Mouse (Mus musculus) neural tube, embryonic 15.5 days (tissue): ENCODE data around the gene Cipc. TPM values are rescaled to one million over a fixed set of nuclear protein-coding genes. Genes with fewer than 3 reads are reported as not detected.

ENCODE experiments used
- ATAC-seq: fragments of 200-750 bp; cut with Nextera tagmentation; 2 replicates; pipeline ENCODE4 v1.8.0; 2017; ENCODE audit warnings: mild to moderate bottlenecking, moderate TSS enrichment, moderate library complexity; ENCODE audit not compliant: low FRiP score
- H3K27ac ChIP-seq: fragments of 300-500 bp; sonication (generic); replicated peaks from 2 replicates; pipeline ENCODE4 v1.5.1; 2015; ENCODE audit warnings: mild to moderate bottlenecking, inconsistent platforms
- H3K27me3 ChIP-seq: fragments of 300-500 bp; sonication (generic); replicated peaks from 2 replicates; pipeline ENCODE4 v1.6.1; 2015; ENCODE audit warnings: inconsistent platforms
- H3K36me3 ChIP-seq: fragments of 300-500 bp; sonication (generic); 2 replicates; pipeline ENCODE4 v1.6.1; 2015; ENCODE audit warnings: inconsistent platforms
- H3K4me1 ChIP-seq: fragments of 300-500 bp; sonication (generic); 2 replicates; pipeline ENCODE4 v1.6.1; 2015; ENCODE audit warnings: inconsistent platforms
- H3K4me2 ChIP-seq: fragments of 300-500 bp; sonication (generic); 2 replicates; pipeline ENCODE4 v1.6.1; 2015; ENCODE audit warnings: inconsistent platforms, mild to moderate bottlenecking, moderate library complexity
- H3K4me3 ChIP-seq: fragments of 300-500 bp; sonication (generic); replicated peaks from 2 replicates; pipeline ENCODE4 v1.5.1; 2015; ENCODE audit warnings: mild to moderate bottlenecking, inconsistent platforms
- H3K9ac ChIP-seq: fragments of 300-500 bp; sonication (generic); replicated peaks from 2 replicates; pipeline ENCODE4 v1.6.1; 2015; ENCODE audit warnings: mild to moderate bottlenecking, inconsistent platforms
- H3K9me3 ChIP-seq: fragments of 300-500 bp; sonication (generic); replicated peaks from 2 replicates; pipeline ENCODE4 v1.6.1; 2016; ENCODE audit warnings: inconsistent platforms
- WGBS: fragments of 180-500 bp; shearing (Covaris S2); methylation state at CpG from one replicate; pipeline ENCODE4 v1.1.7; 2015; ENCODE audit warnings: mixed read lengths; 5-methylcytosine and 5-hydroxymethylcytosine counted together
- polyA plus RNA-seq: library from polyadenylated mRNA; unstranded; fragments of >200 nt; fragmentation: Nextera tagmentation; extraction: Ambion mirVana; gene quantifications from 2 replicates; pipeline ENCODE4 v1.2.1, GENCODE M21; 2015

Gene Cipc
- polyA plus RNA-seq, 1 experiment from 2014 or later: 40.8 TPM

GRCm38 (mm10) chr12:87000151-87000839 is 53.5 kb downstream of the Cipc start:
- peaks cover 16% of the 10 kb centered on the region for H3K4me1 ChIP-seq
- WGBS: 63% methylated on average over 5 of the region's 5 CpGs
- H3K27ac ChIP-seq: no peak overlapping the region
- no peaks in the 10 kb centered on the region for H3K36me3 ChIP-seq
- no peak for ATAC-seq
- no peaks in the 10 kb centered on the region for H3K27me3 ChIP-seq
- H3K9ac ChIP-seq: no peak overlapping the region
- H3K9me3 ChIP-seq: no peaks in the 10 kb centered on the region
- H3K4me2 ChIP-seq: no peak overlapping the region
- H3K4me3 ChIP-seq: no peak overlapping the region

GRCm38 (mm10) chr12:87000840-87001176 is 54.0 kb downstream of the Cipc start:
- H3K9me3 ChIP-seq: no peaks in the 10 kb centered on the region
- WGBS: 30% methylated on average over 6 of the region's 6 CpGs
- no peak overlapping the region for H3K27ac ChIP-seq
- no peak overlapping the region for H3K9ac ChIP-seq
- peaks cover 16% of the 10 kb centered on the region for H3K4me1 ChIP-seq
- peak; percentile 40 for ATAC-seq
- no peak overlapping the region for H3K4me3 ChIP-seq
- H3K4me2 ChIP-seq: no peak overlapping the region
- no peaks in the 10 kb centered on the region for H3K36me3 ChIP-seq
- H3K27me3 ChIP-seq: no peaks in the 10 kb centered on the region

GRCm38 (mm10) chr12:87002209-87002608 is 55.4 kb downstream of the Cipc start:
- no peak overlapping the region for H3K4me2 ChIP-seq
- H3K9ac ChIP-seq: no peak overlapping the region
- ATAC-seq: no peak
- H3K9me3 ChIP-seq: no peaks in the 10 kb centered on the region
- no peaks in the 10 kb centered on the region for H3K27me3 ChIP-seq
- no peak overlapping the region for H3K27ac ChIP-seq
- H3K36me3 ChIP-seq: no peaks in the 10 kb centered on the region
- 65% methylated on average over 7 of the region's 7 CpGs for WGBS
- no peak overlapping the region for H3K4me3 ChIP-seq
- H3K4me1 ChIP-seq: peaks cover 16% of the 10 kb centered on the region

- Histone ChIP-seq H3K4me3 (no peak overlapping the region), H3K4me2 (no peak overlapping the region), H3K27ac (no peak overlapping the region), H3K9me3 (no peaks in the 10 kb centered on the region), H3K9ac (no peak overlapping the region), H3K4me1 (peaks cover 16% of the 10 kb centered on the region), H3K27me3 (no peaks in the 10 kb centered on the region), H3K36me3 (no peaks in the 10 kb centered on the region)
- ATAC-seq: no peak
- WGBS: 77% methylated on average over 7 of the region's 7 CpGs
Observed at GRCm38 (mm10) chr12:87002815-87003214, 56.0 kb downstream of the Cipc start.

GRCm38 (mm10) chr12:87003606-87004005 is 56.8 kb downstream of the Cipc start:
- Histone ChIP-seq H3K4me2 (no peak overlapping the region), H3K4me1 (peaks cover 16% of the 10 kb centered on the region), H3K36me3 (no peaks in the 10 kb centered on the region), H3K9ac (no peak overlapping the region), H3K4me3 (no peak overlapping the region), H3K27ac (no peak overlapping the region), H3K27me3 (no peaks in the 10 kb centered on the region), H3K9me3 (no peaks in the 10 kb centered on the region)
- no peak for ATAC-seq
- 56% methylated on average over 3 of the region's 3 CpGs for WGBS

GRCm38 (mm10) chr12:87004596-87004995 is 57.8 kb downstream of the Cipc start:
- Histone ChIP-seq H3K36me3 (no peaks in the 10 kb centered on the region), H3K4me2 (no peak overlapping the region), H3K4me3 (no peak overlapping the region), H3K27ac (no peak overlapping the region), H3K4me1 (peaks cover 19% of the 10 kb centered on the region), H3K27me3 (no peaks in the 10 kb centered on the region), H3K9me3 (no peaks in the 10 kb centered on the region), H3K9ac (no peak overlapping the region)
- WGBS: 85% methylated on average over 4 of the region's 4 CpGs
- no peak for ATAC-seq

Other genes starting within 250 kb of the Cipc start
- 11.2 and 11.7 TPM in 2 replicates for gene Angel1, start 220.6 kb upstream of the Cipc start, polyA plus RNA-seq
- gene Lrrc74a, start 212.7 kb upstream of the Cipc start, polyA plus RNA-seq: not detected in 2 replicates
- 53.3 and 69.9 TPM in 2 replicates for gene Irf2bpl, start 62.2 kb upstream of the Cipc start, polyA plus RNA-seq
- gene Zdhhc22, start 43.4 kb downstream of the Cipc start, polyA plus RNA-seq: 18.2 and 19.4 TPM in 2 replicates
- gene Tmem63c, start 74.3 kb downstream of the Cipc start, polyA plus RNA-seq: 10.8 and 12.3 TPM in 2 replicates
- gene Ngb, start 155.5 kb downstream of the Cipc start, polyA plus RNA-seq: 3.1 and 4.1 TPM in 2 replicates
- 25.1 and 28.4 TPM in 2 replicates for gene Gstz1, start 200.1 kb downstream of the Cipc start, polyA plus RNA-seq
- 13.4 and 13.8 TPM in 2 replicates for gene Pomt2, start 200.9 kb downstream of the Cipc start, polyA plus RNA-seq